Mouse (Mus musculus) MEL (cell line): ENCODE measurements at regions not wholly inside any gene's neighbourhood (a gene's known extent, or its start where the extent isn't known, plus 50 kb on each side); places are given as distances from the start of the nearest gene placed in this dataset.

Experiments used
- HCFC1 ChIP-seq: IDR thresholded peaks from 2 replicates; pipeline ENCODE4 v1.6.1; 2012; ENCODE audit warnings: low read depth, mild to moderate bottlenecking, inconsistent platforms, low read length, improper control_type of control experiment, moderate library complexity
- TBP ChIP-seq: IDR thresholded peaks from 2 replicates; pipeline ENCODE4 v1.8.0; 2011; ENCODE audit warnings: low read depth, low read length, improper control_type of control experiment

DNA sequence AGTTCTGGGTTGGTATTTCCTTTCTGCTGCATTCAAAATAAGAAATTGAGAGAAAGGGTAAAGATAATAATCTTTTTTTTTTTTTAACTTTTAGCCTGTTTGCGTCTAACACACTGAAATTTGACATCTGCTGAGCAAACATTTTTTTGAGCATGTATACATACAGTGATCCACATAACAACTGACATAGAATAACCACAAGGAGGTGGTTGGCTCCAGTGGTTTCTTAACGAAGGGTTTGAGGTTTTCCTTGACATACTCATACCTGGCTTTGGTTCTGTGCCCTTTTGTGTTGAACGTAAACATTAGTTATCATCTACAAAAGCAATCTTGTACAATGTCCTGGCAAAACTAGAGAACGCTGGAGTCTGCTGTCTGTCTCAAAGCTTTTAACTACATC is 96.5 kb downstream of the 1190002N15Rik start:
- TF ChIP-seq TBP, result no peak
- no peak for TF ChIP-seq HCFC1
